Mouse (Mus musculus): ENCODE measurements around the gene Me3.

Gene Me3

GRCm38 (mm10) chr7:89632342-89633251 lies at the start of gene Me3:
Gene Me3 (plus strand): TSS chr7:89632392.
- peak; percentile 87 to 88 for DNase-seq

GRCm38 (mm10) chr7:89590039-89590438 lies 42.2 kb upstream of the Me3 start:
- DNase-seq = no peak

- DNase-seq = no peak
These were observed 41.5 kb upstream of the Me3 start for GRCm38 (mm10) chr7:89590542-89591251.

GRCm38 (mm10) chr7:89595813-89596212 lies 36.4 kb upstream of the Me3 start:
- DNase-seq = no peak

GRCm38 (mm10) chr7:89605589-89606536 lies 26.3 kb upstream of the Me3 start:
- no peak for DNase-seq

- DNase-seq = no peak
These were observed 24.9 kb upstream of the Me3 start for GRCm38 (mm10) chr7:89607329-89607728.

GRCm38 (mm10) chr7:89611236-89611635 lies 21.0 kb upstream of the Me3 start:
- DNase-seq = no peak

GRCm38 (mm10) chr7:89616235-89616634 lies 16.0 kb upstream of the Me3 start:
- no peak for DNase-seq

GRCm38 (mm10) chr7:89623331-89623730 lies 8.9 kb upstream of the Me3 start:
- no peak for DNase-seq

- no peak for DNase-seq
These were observed 4.8 kb upstream of the Me3 start for GRCm38 (mm10) chr7:89627393-89627792.

- no peak for DNase-seq
These were observed 4.2 kb upstream of the Me3 start for GRCm38 (mm10) chr7:89628006-89628405.

- DNase-seq = no peak
These were observed 3.2 kb upstream of the Me3 start for GRCm38 (mm10) chr7:89629006-89629405.

- no peak for DNase-seq
These were observed 2.3 kb upstream of the Me3 start for GRCm38 (mm10) chr7:89629914-89630313.

GRCm38 (mm10) chr7:89630796-89631195 lies 1.4 kb upstream of the Me3 start:
- peak; percentile 40 to 46 for DNase-seq

GRCm38 (mm10) chr7:89640533-89640932 lies 8.3 kb downstream of the Me3 start:
- no peak for DNase-seq

GRCm38 (mm10) chr7:89640944-89641661 lies 8.9 kb downstream of the Me3 start:
- no peak for DNase-seq

- no peak for DNase-seq
These were observed 12.8 kb downstream of the Me3 start for GRCm38 (mm10) chr7:89645015-89645414.

GRCm38 (mm10) chr7:89647864-89648263 lies 15.7 kb downstream of the Me3 start:
- no peak for DNase-seq

GRCm38 (mm10) chr7:89657183-89657582 lies 25.0 kb downstream of the Me3 start:
- no peak for DNase-seq

GRCm38 (mm10) chr7:89657692-89658212 lies 25.6 kb downstream of the Me3 start:
- no peak for DNase-seq

GRCm38 (mm10) chr7:89664197-89664596 lies 32.0 kb downstream of the Me3 start:
- no peak for DNase-seq

- no peak for DNase-seq
These were observed 34.2 kb downstream of the Me3 start for GRCm38 (mm10) chr7:89666361-89666760.
